Mouse (Mus musculus) embryonic fibroblast, embryonic 13.5 days (primary cell): ENCODE results near the gene Tmem189. TPM values are rescaled to one million over a fixed set of nuclear protein-coding genes. Genes with fewer than 3 reads are reported as not detected.

Experiments used
- H3K27ac ChIP-seq: 2 replicates; pipeline ENCODE4 v1.5.1; 2012; ENCODE audit warnings: low read length, control low read depth, inconsistent platforms; ENCODE audit not compliant: insufficient read depth
- H3K4me1 ChIP-seq: 2 replicates; pipeline ENCODE4 v1.6.1; 2011; ENCODE audit warnings: low read length; ENCODE audit not compliant: control insufficient read depth, insufficient read depth
- H3K4me3 ChIP-seq: 2 replicates; pipeline ENCODE4 v1.5.1; 2011; ENCODE audit warnings: mild to moderate bottlenecking, control low read depth, low read length; ENCODE audit not compliant: insufficient read depth
- CTCF ChIP-seq: IDR thresholded peaks from 2 replicates; pipeline ENCODE4 v1.5.1; 2011; ENCODE audit warnings: mild to moderate bottlenecking, control low read depth, low read length, moderate library complexity, borderline replicate concordance; ENCODE audit not compliant: insufficient read depth
- POLR2A ChIP-seq: IDR thresholded peaks from 2 replicates; pipeline ENCODE4 v1.6.1; 2011; ENCODE audit warnings: low read depth, mild to moderate bottlenecking, control low read depth, low read length, moderate library complexity
- polyA plus RNA-seq: library from polyadenylated mRNA; stranded (reverse); fragments of >200 nt; gene quantifications from 2 replicates; pipeline ENCODE4 v1.2.4, GENCODE M21; 2011; ENCODE audit warnings: low read depth; ENCODE audit not compliant: missing spikeins, insufficient read length

Gene Tmem189
- polyA plus RNA-seq, 1 experiment = 31.3 TPM

DNA sequence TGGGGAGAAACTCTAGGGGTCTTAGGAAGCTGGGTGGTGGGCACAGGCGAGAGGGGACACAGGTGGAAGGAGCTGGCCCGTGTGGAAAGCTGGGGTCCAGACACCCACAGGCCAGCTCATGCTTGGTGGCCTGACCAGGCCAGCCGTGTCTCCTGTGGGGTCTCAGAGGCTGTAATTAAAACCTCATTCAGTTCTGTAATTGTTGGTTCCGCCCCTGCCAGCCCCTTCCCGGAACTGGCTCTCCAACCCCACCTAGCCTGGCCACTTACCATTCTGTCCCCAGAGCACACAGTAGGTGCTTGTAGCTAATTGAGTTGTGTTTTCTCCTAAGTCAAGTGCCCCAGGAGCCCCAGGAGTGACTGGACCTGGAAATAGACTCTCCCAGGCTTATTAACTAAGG is 90.4 kb downstream of the Tmem189 start:
- Histone ChIP-seq H3K4me1 (peaks cover 15% of the 10 kb centered on the region), H3K4me3 (no peak overlapping the region), H3K27ac (no peak overlapping the region)
- no peak for TF ChIP-seq POLR2A
- no peak for TF ChIP-seq CTCF

DNA sequence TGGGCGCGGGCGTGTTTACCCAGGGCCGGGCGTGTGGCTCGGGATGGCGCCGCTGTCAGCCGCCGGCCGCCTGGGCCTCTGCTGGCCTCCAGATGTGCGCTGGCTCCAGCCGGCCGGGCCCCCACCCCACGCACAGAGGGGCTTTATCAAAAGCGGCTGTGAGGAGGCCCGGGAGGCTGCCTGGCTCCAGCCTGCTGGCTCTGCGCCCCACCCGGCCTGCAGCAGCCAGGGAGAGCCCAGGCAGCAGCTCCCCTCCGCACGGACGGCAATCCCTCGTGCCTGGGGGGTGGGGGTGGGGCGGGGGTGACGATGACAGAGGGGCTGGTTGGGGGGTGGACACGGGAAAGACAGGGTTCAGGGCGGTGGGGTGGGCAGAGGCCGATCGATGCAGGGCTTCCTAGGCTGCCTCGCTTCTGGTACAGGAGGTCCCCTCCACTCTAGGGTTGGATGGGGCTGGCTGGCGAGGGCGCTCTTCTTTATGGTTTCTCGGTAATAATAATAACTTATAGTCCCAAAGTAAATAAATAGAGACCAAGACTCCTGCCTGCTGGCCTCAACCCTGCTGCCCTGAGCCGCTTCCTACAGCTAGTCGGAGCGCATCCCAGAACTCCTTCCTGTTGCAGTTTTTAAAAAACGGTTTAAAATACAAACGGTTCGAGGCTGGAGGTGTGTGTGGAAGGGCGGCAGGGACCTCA is 92.0 kb downstream of the Tmem189 start:
- Histone ChIP-seq H3K27ac (peak overlapping the region; percentile 70), H3K4me3 (no peak overlapping the region)

DNA sequence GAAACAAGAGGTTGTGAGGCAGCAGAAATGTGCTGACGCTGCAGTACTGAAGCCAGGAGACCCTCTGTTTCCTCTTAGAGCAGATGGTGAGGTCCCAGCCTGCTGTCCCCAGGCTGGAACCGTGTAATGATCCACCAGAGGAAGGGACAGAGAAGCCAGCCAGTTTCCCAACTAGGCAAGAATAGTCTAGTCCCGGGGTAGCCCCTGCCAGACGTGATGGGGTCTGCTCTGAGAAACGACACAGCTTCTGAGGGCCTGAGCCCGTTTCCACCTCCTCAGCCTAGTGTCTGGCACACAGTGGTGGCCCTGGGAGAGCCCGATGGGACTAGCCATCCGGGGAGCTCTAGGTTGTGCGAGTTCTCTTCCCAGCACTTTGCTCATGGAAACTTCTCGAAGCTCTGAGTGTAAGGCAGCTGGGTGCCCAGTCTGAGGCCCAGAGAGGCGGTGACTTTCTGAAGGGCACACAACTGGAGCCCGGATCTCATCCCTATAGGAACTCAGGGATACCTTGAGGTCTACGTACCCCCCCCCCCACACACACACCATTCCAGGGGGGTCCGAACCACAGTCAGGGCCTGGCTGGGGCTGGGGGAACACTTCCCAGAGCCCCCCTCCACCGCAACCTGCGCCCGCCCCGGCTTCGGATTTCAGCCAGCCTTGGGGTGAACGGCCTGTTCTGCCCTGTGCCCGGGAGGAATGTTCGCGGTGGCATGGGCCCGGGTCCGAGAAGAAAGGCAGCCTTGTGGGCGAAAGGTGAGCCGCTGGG is 92.7 kb downstream of the Tmem189 start:
- Histone ChIP-seq H3K27ac (peak overlapping the region; percentile 70), H3K4me1 (peaks cover 19% of the 10 kb centered on the region), H3K4me3 (no peak overlapping the region)
- no peak for TF ChIP-seq POLR2A
- no peak for TF ChIP-seq CTCF

More for the DNA sequence above, 92.0 kb downstream of the Tmem189 start:
- TF ChIP-seq POLR2A = no peak
- TF ChIP-seq CTCF = no peak
- H3K4me1 ChIP-seq = peaks cover 19% of the 10 kb centered on the region

DNA sequence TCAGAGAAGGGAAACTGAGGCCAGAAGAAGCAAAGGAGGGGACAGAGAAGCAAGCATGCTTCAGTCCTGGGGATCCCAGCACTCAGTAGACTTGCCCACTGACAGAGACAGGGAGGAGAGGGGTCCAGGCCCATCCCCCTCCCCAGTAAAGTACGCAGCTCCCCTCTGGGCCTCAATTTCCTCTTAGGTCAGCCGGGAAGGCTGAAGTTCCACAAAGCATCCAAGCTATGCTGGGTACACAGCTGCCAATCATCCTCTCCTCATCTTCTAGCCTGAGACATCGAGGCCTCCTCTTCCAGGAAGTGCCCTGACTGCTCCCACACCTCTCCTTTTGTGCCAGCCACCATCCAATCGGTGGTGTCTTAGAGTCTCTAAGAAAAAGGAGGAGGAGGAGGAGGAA is 93.4 kb downstream of the Tmem189 start:
- TF ChIP-seq POLR2A = no peak
- no peak overlapping the region for H3K4me3 ChIP-seq

DNA sequence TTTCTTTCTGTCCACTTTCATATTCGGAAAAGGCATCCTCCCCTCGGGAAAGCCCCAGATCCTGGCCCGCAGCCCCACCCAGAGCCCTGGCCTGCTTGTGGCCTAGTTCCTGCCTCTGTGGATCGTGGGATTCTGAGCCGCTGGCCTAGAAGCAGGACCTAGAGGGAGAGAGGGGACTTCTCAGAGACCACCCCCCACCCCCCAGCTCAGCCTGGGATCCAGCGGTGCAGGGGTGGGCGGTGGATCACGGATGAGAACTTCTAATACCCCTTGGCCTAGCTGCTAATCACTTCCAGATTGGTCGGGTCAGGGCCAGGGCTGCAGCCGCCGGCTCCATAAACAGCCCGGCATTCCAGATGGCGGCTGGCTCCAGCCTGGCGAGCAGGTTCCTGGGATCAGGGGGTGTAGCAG is 93.9 kb downstream of the Tmem189 start:
- peaks cover 19% of the 10 kb centered on the region for H3K4me1 ChIP-seq
- H3K27ac ChIP-seq = peak overlapping the region; percentile 95
- no peak overlapping the region for H3K4me3 ChIP-seq
- TF ChIP-seq CTCF (no peak), POLR2A (no peak)

More for the DNA sequence above, 93.4 kb downstream of the Tmem189 start:
- Histone ChIP-seq H3K27ac (peak overlapping the region; percentile 95), H3K4me1 (peaks cover 19% of the 10 kb centered on the region)

DNA sequence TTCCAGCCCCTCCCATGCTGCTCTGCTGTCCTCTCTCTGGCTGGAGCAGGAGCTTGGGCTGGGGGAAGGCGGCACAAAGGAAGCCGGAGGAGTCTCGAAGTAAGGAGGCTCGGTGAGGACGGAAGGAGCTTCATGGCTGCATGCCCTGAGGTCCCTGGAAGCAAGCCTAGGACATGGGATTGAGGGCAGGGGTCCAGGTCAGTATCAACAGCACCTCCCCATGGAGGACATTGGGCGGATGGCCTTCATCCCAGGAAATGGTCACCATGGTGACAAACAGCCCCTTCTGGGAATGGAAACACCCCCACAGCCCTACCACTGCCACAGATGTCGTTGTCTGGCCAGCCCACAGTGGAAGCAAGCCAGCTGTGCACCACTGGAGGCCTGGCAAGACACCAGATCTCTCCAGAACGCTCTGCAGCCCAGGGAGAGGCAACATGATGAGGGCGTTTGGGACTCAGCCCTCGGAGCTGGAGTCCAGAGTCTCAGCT is 95.1 kb downstream of the Tmem189 start:
- Histone ChIP-seq H3K4me1 (peaks cover 19% of the 10 kb centered on the region), H3K27ac (peak overlapping the region; percentile 95), H3K4me3 (no peak overlapping the region)
- TF ChIP-seq CTCF (peak; percentile 15; the same call in 1 of the 2 replicates), POLR2A (peak; percentile 50)

DNA sequence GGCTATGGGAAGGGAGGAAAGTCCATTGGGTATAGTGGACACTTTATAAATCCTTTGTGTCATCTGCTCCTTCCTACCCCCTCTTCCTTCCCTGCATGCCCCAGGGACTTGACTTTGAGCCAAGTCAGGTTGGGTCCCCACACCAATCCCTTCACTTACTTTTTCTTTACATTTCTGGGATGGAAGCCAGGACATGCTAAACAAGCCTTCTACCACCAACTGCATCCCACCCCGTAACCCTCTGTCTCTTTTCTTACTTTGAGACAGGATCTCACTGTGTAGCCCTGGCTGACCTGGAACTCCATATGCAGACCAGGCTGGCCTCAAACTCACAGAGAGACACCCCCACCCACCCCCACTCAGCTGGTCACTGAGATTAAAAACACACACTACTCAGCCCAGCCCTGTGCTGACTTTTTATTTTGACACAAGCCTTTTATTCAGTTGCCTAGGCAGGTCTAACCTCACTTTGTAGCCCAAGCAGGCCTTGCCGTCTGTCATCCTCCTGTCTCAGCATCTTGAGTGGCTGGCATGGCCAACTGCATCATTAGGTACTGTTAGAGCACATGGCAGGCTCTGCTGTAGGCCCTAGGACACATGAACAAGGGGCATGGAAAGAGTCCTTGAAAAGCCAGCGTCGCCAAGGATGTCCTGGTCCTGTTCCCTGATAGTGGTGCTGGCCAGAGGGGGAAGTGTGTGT is 95.9 kb downstream of the Tmem189 start:
- TF ChIP-seq CTCF (no peak), POLR2A (no peak)
- H3K27ac ChIP-seq = peak overlapping the region; percentile 84
- peaks cover 19% of the 10 kb centered on the region for H3K4me1 ChIP-seq
- H3K4me3 ChIP-seq = no peak overlapping the region

Other genes with a start within 250 kb of the Tmem189 start
- 39.2 and 44.9 TPM in 2 replicates for gene Rnf114, start 197.2 kb downstream of the Tmem189 start, polyA plus RNA-seq
- gene Spata2, start 196.9 kb downstream of the Tmem189 start, polyA plus RNA-seq = 14.7 and 17.5 TPM in 2 replicates
- gene Snai1, start 151.6 kb downstream of the Tmem189 start, polyA plus RNA-seq = 73.0 and 82.3 TPM in 2 replicates
- 227 and 265 TPM in 2 replicates for gene Ube2v1, start 57.7 kb downstream of the Tmem189 start, polyA plus RNA-seq
- gene Gm20431, start 28.3 kb downstream of the Tmem189 start, polyA plus RNA-seq = 6.0 and 17.3 TPM in 2 replicates
- gene Cebpb, start 907 bp downstream of the Tmem189 start, polyA plus RNA-seq = 43.4 and 44.0 TPM in 2 replicates
- gene Ptpn1, start 242.2 kb upstream of the Tmem189 start, polyA plus RNA-seq = 50.7 and 59.4 TPM in 2 replicates